Mouse (Mus musculus) ES-E14 (cell line): Measurements from ENCODE around the gene Gart. TPM values are rescaled to one million over a fixed set of nuclear protein-coding genes. Genes with fewer than 3 reads are reported as not detected.
"Not testable (repeated sequence)": the region's sequence is repeated elsewhere in the genome, so short reads cannot be mapped to it uniquely, and the experiment has no call there.

Experiments used
- DNase-seq: peaks from one replicate; pipeline ENCODE4 v3.0.0-alpha.2; 2013; ENCODE audit warnings: low read depth, low spot score
- H3K27ac ChIP-seq: 2 replicates; pipeline ENCODE4 v1.5.1; 2012; ENCODE audit warnings: low read depth, mild to moderate bottlenecking, low read length, moderate library complexity, mixed read lengths; ENCODE audit not compliant: poor library complexity, insufficient read depth, severe bottlenecking
- H3K36me3 ChIP-seq: 2 replicates; pipeline ENCODE4 v1.6.1; 2012; ENCODE audit warnings: mild to moderate bottlenecking, low read length, moderate library complexity, mixed read lengths; ENCODE audit not compliant: control insufficient read depth, poor library complexity, insufficient read depth, severe bottlenecking
- H3K4me1 ChIP-seq, 2 experiments: fragments of 150-350 bp in 1 of 2; sonication (generic) in 1 of 2; 2 replicates each; pipeline ENCODE4 v1.6.1; 2012; ENCODE audit warnings: low read length in 2 of 2, mild to moderate bottlenecking in 1 of 2, mixed read lengths in 1 of 2; ENCODE audit not compliant: control insufficient read depth in 2 of 2, insufficient read depth in 2 of 2, poor library complexity in 1 of 2
- H3K4me3 ChIP-seq, 2 experiments: fragments of 150-350 bp in 1 of 2; sonication (generic) in 1 of 2; 2 replicates each; pipeline ENCODE4 v1.5.1; 2012; ENCODE audit warnings: low read length in 2 of 2, low read depth in 1 of 2, mild to moderate bottlenecking in 1 of 2, mixed read lengths in 1 of 2; ENCODE audit not compliant: insufficient read depth in 1 of 2, poor library complexity in 1 of 2, severe bottlenecking in 1 of 2
- H3K9ac ChIP-seq: 2 replicates; pipeline ENCODE4 v1.6.1; 2012; ENCODE audit warnings: low read depth, mild to moderate bottlenecking, low read length, mixed read lengths; ENCODE audit not compliant: poor library complexity, insufficient read depth, severe bottlenecking
- H3K9me3 ChIP-seq: fragments of 150-350 bp; sonication (generic); 2 replicates; pipeline ENCODE4 v1.6.1; 2012; ENCODE audit warnings: low read depth, mild to moderate bottlenecking, low read length; ENCODE audit not compliant: control insufficient read depth, insufficient read depth
- CHD2 ChIP-seq: IDR thresholded peaks from 2 replicates; pipeline ENCODE4 v1.6.1; 2014; ENCODE audit warnings: mild to moderate bottlenecking, low read depth, low read length, inconsistent platforms
- HCFC1 ChIP-seq: IDR thresholded peaks from 2 replicates; pipeline ENCODE4 v1.6.1; 2012; ENCODE audit warnings: low read length, inconsistent platforms, borderline replicate concordance; ENCODE audit not compliant: insufficient read depth
- MAFK ChIP-seq: IDR thresholded peaks from 2 replicates; pipeline ENCODE4 v1.6.1; 2014; ENCODE audit warnings: mild to moderate bottlenecking, low read depth, low read length, inconsistent platforms; ENCODE audit not compliant: insufficient read depth
- ZC3H11A ChIP-seq: IDR thresholded peaks from 2 replicates; pipeline ENCODE4 v1.6.1; 2012; ENCODE audit warnings: low read depth, mild to moderate bottlenecking, inconsistent platforms, low read length, borderline replicate concordance
- ZNF384 ChIP-seq: IDR thresholded peaks from 2 replicates; pipeline ENCODE4 v1.6.1; 2012; ENCODE audit warnings: low read depth, low read length, inconsistent platforms
- in situ Hi-C, 2 experiments: fragments of 600-800 bp; cut with MboI; formaldehyde crosslinking; loops; one replicate each; pipeline ENCODE4 v1.15.1; 2025; ENCODE audit warnings: low sequenced_read_pairs in 2 of 2, inconsistent platforms in 1 of 2; ENCODE audit not compliant: unreplicated experiment in 2 of 2
- total RNA-seq: library from RNA; depleted of rRNA; stranded (reverse); fragments of 300-350 nt; gene quantifications from 2 replicates; pipeline ENCODE4 v1.2.3, GENCODE M21; 2012

Gart gene
- total RNA-seq, 1 experiment, result 399 TPM

DNA sequence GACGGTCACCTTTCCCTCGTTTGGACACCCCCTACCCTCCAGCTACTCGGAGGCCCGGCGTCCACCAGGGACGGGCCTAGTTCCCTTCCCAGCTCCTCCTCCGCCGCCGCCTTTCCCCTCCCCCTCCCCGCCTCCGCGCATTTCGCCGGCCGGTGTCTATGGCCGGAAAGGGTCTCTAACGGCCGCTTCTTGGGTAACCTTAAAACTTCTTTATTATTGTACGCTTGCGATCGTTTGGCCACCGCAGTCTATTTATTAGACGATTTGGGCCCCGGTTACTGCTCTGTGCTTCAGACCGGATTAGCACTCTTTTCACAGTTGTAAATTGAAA, 1.4 kb upstream of the Gart start:
- TF ChIP-seq CHD2 (no peak), MAFK (no peak), HCFC1 (no peak)
- peaks cover 3% of the 10 kb centered on the region in 2 experiments; a peak in 2 of 4 replicates for H3K4me1 ChIP-seq

DNA sequence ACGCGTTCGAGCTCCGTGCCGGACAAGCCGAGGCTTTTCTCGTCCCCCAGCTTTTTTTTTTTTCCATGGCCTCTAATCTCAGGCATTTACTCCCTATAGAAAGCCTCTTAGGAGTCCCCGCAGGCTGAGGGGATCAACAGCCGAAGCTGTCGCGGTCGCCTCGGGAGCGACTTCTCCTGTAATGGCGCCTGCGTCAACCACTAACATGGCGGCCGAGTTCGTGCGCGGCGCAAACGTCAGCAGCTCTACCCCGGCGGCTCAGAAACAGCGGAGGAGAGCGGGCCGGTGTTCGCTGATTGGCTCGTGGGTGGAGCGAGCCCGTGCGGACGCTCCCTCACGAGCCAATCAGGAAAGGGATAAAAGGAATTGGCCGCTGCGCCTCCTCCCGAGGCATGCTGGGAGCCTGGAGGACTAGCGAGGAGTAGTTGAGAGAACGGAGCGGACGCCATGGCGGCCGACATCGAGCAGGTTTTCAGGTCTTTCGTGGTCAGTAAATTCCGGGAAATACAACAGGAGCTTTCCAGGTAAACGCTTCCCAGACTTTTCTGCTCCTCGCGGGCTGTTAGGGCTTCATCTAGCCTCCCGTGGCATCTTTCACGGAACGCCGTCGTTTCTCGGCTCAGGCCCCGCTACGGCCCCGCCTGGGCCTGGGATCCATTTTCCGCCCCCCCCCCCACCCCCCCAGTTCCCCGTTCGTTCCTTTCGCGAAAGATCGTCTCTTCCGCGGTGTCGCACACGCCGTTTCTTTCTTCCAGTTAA, 888 bp upstream of the Gart start, which contains the start of gene Son:
Gene Son (plus strand): TSS at position 46 of the 759 bp plus-strand sequence.
- H3K9ac ChIP-seq, result peak within 1 kb of the TSS; percentile 99
- peak; percentile 91 for DNase-seq
- peak within 1 kb of the TSS; percentile 95 for H3K27ac ChIP-seq
- TF ChIP-seq MAFK (0 out of 2 replicates have a peak, but pooled peaks have one; percentile 3), ZC3H11A (peak; percentile 12; the same call in 1 of the 2 replicates), HCFC1 (0 out of 2 replicates have a peak, but pooled peaks have one; percentile 59), CHD2 (no peak)
- in situ Hi-C loops, result no loop called here
- peaks cover 20% of the 10 kb centered on the region for H3K36me3 ChIP-seq
- H3K4me3 ChIP-seq, result peak within 1 kb of the TSS; percentile 96 to 98
- no peaks in the 10 kb centered on the region for H3K9me3 ChIP-seq
- H3K4me1 ChIP-seq, result peaks cover 3% of the 10 kb centered on the region in 2 experiments; a peak in 2 of 4 replicates

More for the DNA sequence above, 1.4 kb upstream of the Gart start:
- H3K27ac ChIP-seq, result peak overlapping the region; percentile 95
- H3K36me3 ChIP-seq, result peaks cover 14% of the 10 kb centered on the region
- H3K9me3 ChIP-seq, result no peaks in the 10 kb centered on the region
- in situ Hi-C loops, result no loop called here
- H3K4me3 ChIP-seq, result peak overlapping the region; percentile 96 to 98
- DNase-seq, result peak; percentile 60
- H3K9ac ChIP-seq, result peak overlapping the region; percentile 99

DNA sequence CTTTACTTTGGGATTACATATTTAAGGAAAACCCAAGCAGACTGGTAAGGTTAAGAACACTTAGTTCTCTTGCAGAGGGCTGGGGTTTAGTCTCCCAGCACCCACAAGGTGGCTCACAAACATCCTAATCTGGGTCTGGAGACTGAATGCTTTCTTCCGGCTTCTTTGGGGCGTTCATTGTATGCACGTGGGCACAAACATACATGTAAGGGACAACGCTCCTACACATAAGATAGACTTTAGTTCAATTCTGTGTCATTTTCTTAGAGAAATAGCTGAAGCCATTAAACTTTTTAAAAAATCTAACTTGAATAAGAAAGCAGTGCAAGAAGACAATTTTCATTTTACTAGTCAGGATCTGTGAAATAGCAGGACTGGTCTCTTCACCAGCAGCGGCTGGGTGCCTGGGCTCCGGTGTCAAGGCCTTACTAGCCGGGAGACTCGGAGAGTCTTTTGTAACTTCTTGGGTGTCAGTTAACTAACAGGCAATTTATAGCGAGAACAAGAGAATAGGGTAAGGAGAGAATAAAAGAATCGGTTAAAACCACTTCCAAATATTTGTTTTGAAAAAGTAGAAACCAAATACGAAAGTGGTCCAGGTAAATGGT, 653 bp downstream of the Gart start:
- no peak for DNase-seq
- in situ Hi-C loops, result no loop called here
- H3K36me3 ChIP-seq, result peaks cover 23% of the 10 kb centered on the region
- TF ChIP-seq CHD2 (no peak), ZC3H11A (no peak), HCFC1 (no peak), MAFK (no peak), ZNF384 (no peak)
- no peak overlapping the region; the same call in 1 of the 2 replicates for H3K27ac ChIP-seq
- peak overlapping the region; percentile 95 for H3K9ac ChIP-seq
- peak overlapping the region; percentile 89 to 96 for H3K4me3 ChIP-seq
- no peaks in the 10 kb centered on the region for H3K9me3 ChIP-seq
- H3K4me1 ChIP-seq, result peaks cover 3% of the 10 kb centered on the region in 2 experiments; a peak in 2 of 4 replicates

DNA sequence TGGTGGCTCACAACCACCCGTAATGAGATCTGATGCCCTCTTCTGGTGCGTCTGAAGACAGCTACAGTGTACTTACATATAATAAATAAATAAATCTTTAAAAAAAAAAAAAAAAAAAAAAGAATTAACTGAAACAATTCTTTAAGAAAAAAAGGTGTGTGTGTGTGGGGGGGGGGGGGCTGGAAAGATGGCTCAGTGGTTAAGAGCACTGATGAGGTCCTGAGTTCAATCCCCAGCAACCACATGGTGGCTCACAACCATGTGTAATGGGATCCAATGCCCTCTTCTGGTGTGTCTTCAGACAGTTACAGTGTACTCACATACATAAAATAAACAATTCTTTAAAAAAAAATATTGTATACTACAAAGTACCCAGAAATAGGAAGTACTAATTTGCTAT, 1.3 kb downstream of the Gart start:
- DNase-seq, H3K4me1 ChIP-seq, in situ Hi-C loops, H3K27ac ChIP-seq, H3K9me3 ChIP-seq: not testable (repeated sequence)
- Histone ChIP-seq H3K4me3 (peak overlapping the region; percentile 40 to 96; a peak in 3 of 4 replicates), H3K36me3 (peaks cover 27% of the 10 kb centered on the region), H3K9ac (peak overlapping the region; percentile 29; the same call in 1 of the 2 replicates)
- peak; percentile 58 for TF ChIP-seq ZNF384
